Mouse (Mus musculus) neural tube, embryonic 15.5 days (tissue): ENCODE data around the gene Zc3h7a. TPM values are rescaled to one million over a fixed set of nuclear protein-coding genes. Genes with fewer than 3 reads are reported as not detected.
A peak's percentile ranks its signal among the peaks of the same experiment; 100 is the strongest.

Experiments used
- ATAC-seq: fragments of 200-750 bp; cut with Nextera tagmentation; 2 replicates; pipeline ENCODE4 v1.8.0; 2017; ENCODE audit warnings: mild to moderate bottlenecking, moderate TSS enrichment, moderate library complexity; ENCODE audit not compliant: low FRiP score
- H3K27ac ChIP-seq: fragments of 300-500 bp; sonication (generic); replicated peaks from 2 replicates; pipeline ENCODE4 v1.5.1; 2015; ENCODE audit warnings: mild to moderate bottlenecking, inconsistent platforms
- H3K27me3 ChIP-seq: fragments of 300-500 bp; sonication (generic); replicated peaks from 2 replicates; pipeline ENCODE4 v1.6.1; 2015; ENCODE audit warnings: inconsistent platforms
- H3K36me3 ChIP-seq: fragments of 300-500 bp; sonication (generic); 2 replicates; pipeline ENCODE4 v1.6.1; 2015; ENCODE audit warnings: inconsistent platforms
- H3K4me1 ChIP-seq: fragments of 300-500 bp; sonication (generic); 2 replicates; pipeline ENCODE4 v1.6.1; 2015; ENCODE audit warnings: inconsistent platforms
- H3K4me2 ChIP-seq: fragments of 300-500 bp; sonication (generic); 2 replicates; pipeline ENCODE4 v1.6.1; 2015; ENCODE audit warnings: inconsistent platforms, mild to moderate bottlenecking, moderate library complexity
- H3K4me3 ChIP-seq: fragments of 300-500 bp; sonication (generic); replicated peaks from 2 replicates; pipeline ENCODE4 v1.5.1; 2015; ENCODE audit warnings: mild to moderate bottlenecking, inconsistent platforms
- H3K9ac ChIP-seq: fragments of 300-500 bp; sonication (generic); replicated peaks from 2 replicates; pipeline ENCODE4 v1.6.1; 2015; ENCODE audit warnings: mild to moderate bottlenecking, inconsistent platforms
- H3K9me3 ChIP-seq: fragments of 300-500 bp; sonication (generic); replicated peaks from 2 replicates; pipeline ENCODE4 v1.6.1; 2016; ENCODE audit warnings: inconsistent platforms
- WGBS: fragments of 180-500 bp; shearing (Covaris S2); methylation state at CpG from one replicate; pipeline ENCODE4 v1.1.7; 2015; ENCODE audit warnings: mixed read lengths; 5-methylcytosine and 5-hydroxymethylcytosine counted together
- polyA plus RNA-seq: library from polyadenylated mRNA; unstranded; fragments of >200 nt; fragmentation: Nextera tagmentation; extraction: Ambion mirVana; gene quantifications from 2 replicates; pipeline ENCODE4 v1.2.1, GENCODE M21; 2015

Zc3h7a gene
- polyA plus RNA-seq, 1 experiment from 2014 or later = 73.4 TPM

DNA sequence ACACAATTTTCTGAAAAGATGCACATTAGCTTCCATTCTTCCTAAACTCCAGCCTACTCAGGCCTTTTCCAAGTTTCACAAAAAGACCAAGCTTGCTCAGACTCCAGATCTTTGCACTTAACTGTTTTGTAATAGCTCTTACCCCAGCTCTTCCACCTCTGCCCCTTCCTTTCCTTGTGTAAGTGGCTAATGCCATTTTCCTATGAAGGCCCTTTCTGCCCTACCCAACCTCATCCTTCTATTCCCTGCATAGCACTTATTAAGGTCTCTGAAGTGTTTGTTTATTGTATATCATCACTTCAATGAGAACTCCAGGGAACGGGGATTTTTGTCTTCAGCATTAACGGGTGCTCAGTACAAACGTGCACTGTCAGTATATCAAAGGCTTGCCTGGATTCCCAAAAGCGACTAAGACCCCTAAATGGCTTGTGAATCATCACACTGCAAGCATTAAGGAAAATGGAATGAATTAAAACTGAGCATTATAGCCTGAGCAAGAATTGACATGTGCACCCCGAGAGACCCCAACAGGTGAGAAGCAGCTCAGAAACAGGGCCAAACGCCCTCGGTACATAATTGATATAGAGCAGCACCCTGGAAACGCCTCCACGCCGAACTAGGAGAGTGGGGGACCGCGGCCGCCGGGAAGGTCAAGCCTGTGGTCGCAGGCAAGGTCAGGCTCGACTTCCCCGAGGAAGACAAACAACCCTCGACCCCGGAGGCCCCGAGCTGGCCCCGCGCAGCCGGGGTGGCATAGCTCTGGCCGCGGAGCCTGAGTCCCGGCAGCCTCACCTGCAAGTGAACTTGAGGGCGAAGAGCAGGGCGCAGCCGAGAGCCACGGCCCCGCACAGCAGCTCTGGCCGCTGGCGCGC lies 42.5 kb downstream of the Zc3h7a start:
- Histone ChIP-seq H3K27me3 (no peaks in the 10 kb centered on the region), H3K27ac (peak overlapping the region; percentile 94), H3K4me3 (peak overlapping the region; percentile 87), H3K9ac (peak overlapping the region; percentile 88), H3K4me1 (peaks cover 29% of the 10 kb centered on the region), H3K9me3 (no peaks in the 10 kb centered on the region), H3K36me3 (peaks cover 14% of the 10 kb centered on the region), H3K4me2 (peak overlapping the region; percentile 61)
- ATAC-seq = no peak; the same call in 1 of the 2 replicates
- WGBS = under 1% methylated on average over 34 of the region's 34 CpGs

GRCm38 (mm10) chr16:11132839-11133238 lies 43.4 kb downstream of the Zc3h7a start:
- Histone ChIP-seq H3K4me3 (peak overlapping the region; percentile 87), H3K36me3 (peaks cover 14% of the 10 kb centered on the region), H3K4me2 (peak overlapping the region; percentile 61), H3K9me3 (no peaks in the 10 kb centered on the region), H3K27me3 (no peaks in the 10 kb centered on the region), H3K4me1 (peaks cover 29% of the 10 kb centered on the region), H3K9ac (peak overlapping the region; percentile 88), H3K27ac (no peak overlapping the region)
- 11% methylated on average over 2 of the region's 2 CpGs for WGBS
- ATAC-seq = no peak

DNA sequence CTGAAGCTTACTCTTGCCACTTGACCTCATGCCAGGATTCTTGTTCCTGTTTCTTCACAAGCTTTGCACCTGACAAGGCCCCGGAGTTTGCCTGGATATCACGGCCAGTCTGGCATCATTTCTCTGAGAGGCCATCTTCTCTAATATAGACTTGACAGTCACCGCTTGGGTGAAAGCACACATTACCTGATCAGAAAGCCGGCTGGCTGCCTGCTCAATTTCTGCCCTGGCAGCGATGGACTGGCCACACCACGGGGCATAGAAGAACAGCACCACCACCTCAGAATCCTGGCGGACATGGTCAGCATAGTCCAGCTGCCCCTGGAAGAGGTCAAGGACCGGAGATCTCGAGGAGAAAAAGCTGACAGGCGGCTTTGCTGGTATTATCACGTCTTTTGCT lies 47.9 kb downstream of the Zc3h7a start:
- H3K9me3 ChIP-seq = no peaks in the 10 kb centered on the region
- 95% methylated on average over 11 of the region's 11 CpGs for WGBS
- H3K9ac ChIP-seq = no peak overlapping the region
- H3K36me3 ChIP-seq = peaks cover 22% of the 10 kb centered on the region; the same call in 1 of the 2 replicates
- H3K4me3 ChIP-seq = no peak overlapping the region
- ATAC-seq = no peak
- H3K27ac ChIP-seq = no peak overlapping the region
- H3K27me3 ChIP-seq = no peaks in the 10 kb centered on the region
- peaks cover 19% of the 10 kb centered on the region for H3K4me1 ChIP-seq
- no peak overlapping the region for H3K4me2 ChIP-seq

DNA sequence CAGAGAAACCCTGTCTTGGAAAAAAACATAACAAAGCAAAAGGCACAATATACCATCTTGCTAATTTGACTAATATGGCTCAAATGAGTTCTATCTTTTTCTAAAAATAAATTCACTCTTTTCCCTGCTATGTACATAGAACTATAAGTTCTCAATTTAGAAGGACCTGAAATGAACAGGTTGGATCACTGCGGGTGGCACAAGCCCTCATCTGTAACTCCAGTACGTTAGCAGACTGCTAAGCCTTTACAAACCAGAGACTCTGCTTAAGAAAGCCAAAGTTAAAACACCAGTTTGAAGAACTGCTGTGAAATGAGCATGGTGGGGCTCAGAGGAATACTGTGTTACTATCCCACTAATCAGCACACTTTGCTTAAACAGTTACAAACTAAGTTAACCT lies 50.8 kb downstream of the Zc3h7a start:
- H3K27ac ChIP-seq = no peak overlapping the region
- no peak overlapping the region for H3K4me2 ChIP-seq
- no peak overlapping the region for H3K9ac ChIP-seq
- peaks cover 43% of the 10 kb centered on the region for H3K36me3 ChIP-seq
- H3K27me3 ChIP-seq = no peaks in the 10 kb centered on the region
- ATAC-seq = no peak
- no peaks in the 10 kb centered on the region for H3K9me3 ChIP-seq
- H3K4me3 ChIP-seq = no peak overlapping the region
- no peaks in the 10 kb centered on the region for H3K4me1 ChIP-seq
- WGBS = 89% methylated on average over 2 of the region's 2 CpGs

GRCm38 (mm10) chr16:11124110-11124509 lies 52.1 kb downstream of the Zc3h7a start:
- H3K4me1 ChIP-seq = no peaks in the 10 kb centered on the region
- H3K36me3 ChIP-seq = peaks cover 55% of the 10 kb centered on the region
- H3K27ac ChIP-seq = no peak overlapping the region
- ATAC-seq = no peak
- H3K9me3 ChIP-seq = no peaks in the 10 kb centered on the region
- no peaks in the 10 kb centered on the region for H3K27me3 ChIP-seq
- no peak overlapping the region for H3K4me3 ChIP-seq
- H3K9ac ChIP-seq = no peak overlapping the region
- 97% methylated on average over 1 of the region's 1 CpGs for WGBS
- no peak overlapping the region for H3K4me2 ChIP-seq

DNA sequence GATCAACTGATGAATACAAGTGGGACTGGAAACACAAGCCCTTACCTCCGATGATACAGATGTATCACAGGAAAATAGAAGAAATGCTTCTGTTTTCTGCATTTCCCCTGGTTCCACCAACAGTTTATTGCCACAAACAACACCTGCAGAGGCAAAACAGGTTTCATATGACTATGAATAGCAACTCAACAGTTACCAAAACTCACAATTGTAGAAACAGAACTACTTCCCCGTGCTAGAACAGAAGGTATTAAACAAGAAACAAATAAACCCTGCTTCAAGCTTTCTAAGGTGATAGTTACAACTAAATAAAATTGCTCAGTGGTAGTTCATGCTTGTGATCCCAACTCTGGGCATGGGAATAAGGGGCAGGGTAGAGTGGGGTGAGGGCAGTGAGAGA lies 53.6 kb downstream of the Zc3h7a start:
- H3K4me3 ChIP-seq = no peak overlapping the region
- H3K4me1 ChIP-seq = no peaks in the 10 kb centered on the region
- 96% methylated on average over 2 of the region's 2 CpGs for WGBS
- H3K36me3 ChIP-seq = peaks cover 60% of the 10 kb centered on the region
- ATAC-seq = no peak
- no peak overlapping the region for H3K27ac ChIP-seq
- no peak overlapping the region for H3K4me2 ChIP-seq
- no peak overlapping the region for H3K9ac ChIP-seq
- H3K9me3 ChIP-seq = no peaks in the 10 kb centered on the region
- no peaks in the 10 kb centered on the region for H3K27me3 ChIP-seq

DNA sequence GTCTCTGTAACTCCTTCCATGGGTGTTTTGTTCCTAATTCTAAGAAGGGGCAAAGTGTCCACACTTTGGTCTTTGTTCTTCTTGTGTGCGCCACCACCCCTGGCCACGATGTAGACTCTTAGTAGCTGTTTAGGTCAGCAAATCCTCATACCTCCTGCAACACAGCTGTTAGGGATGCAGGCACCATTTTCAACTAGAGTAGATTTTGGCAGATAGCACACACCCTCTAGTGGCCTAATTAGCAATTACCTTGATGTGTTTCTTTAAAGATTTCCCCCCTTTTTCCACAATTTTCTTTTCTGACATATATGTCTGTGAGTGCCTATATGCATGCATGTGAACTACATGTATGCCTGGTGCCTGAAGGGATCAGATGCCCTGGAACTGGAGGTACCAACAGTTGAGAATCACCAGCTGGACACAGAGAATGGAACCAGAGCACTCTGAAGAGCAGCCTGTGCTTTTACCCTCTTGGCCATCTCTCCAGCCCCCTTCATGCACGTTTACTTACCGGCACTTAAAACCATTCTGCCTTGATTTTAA lies 66.9 kb downstream of the Zc3h7a start:
- Histone ChIP-seq H3K9me3 (no peaks in the 10 kb centered on the region), H3K9ac (no peak overlapping the region), H3K27me3 (no peaks in the 10 kb centered on the region), H3K4me1 (no peaks in the 10 kb centered on the region), H3K27ac (no peak overlapping the region), H3K4me3 (no peak overlapping the region), H3K4me2 (no peak overlapping the region), H3K36me3 (peaks cover 10% of the 10 kb centered on the region; the same call in 1 of the 2 replicates)
- WGBS = 75% methylated on average over 4 of the region's 4 CpGs
- no peak for ATAC-seq

- Histone ChIP-seq H3K9me3 (no peaks in the 10 kb centered on the region), H3K4me2 (no peak overlapping the region), H3K36me3 (peaks cover 12% of the 10 kb centered on the region; the same call in 1 of the 2 replicates), H3K4me3 (no peak overlapping the region), H3K9ac (no peak overlapping the region), H3K27ac (no peak overlapping the region), H3K4me1 (no peaks in the 10 kb centered on the region), H3K27me3 (no peaks in the 10 kb centered on the region)
- WGBS = 79% methylated on average over 1 of the region's 1 CpGs
- no peak for ATAC-seq
These were observed 71.3 kb downstream of the Zc3h7a start for GRCm38 (mm10) chr16:11104905-11105304.

- no peak for ATAC-seq
- no peak overlapping the region for H3K4me2 ChIP-seq
- no peak overlapping the region for H3K9ac ChIP-seq
- WGBS = 86% methylated on average over 3 of the region's 3 CpGs
- H3K4me1 ChIP-seq = no peaks in the 10 kb centered on the region
- no peak overlapping the region for H3K27ac ChIP-seq
- H3K9me3 ChIP-seq = no peaks in the 10 kb centered on the region
- H3K36me3 ChIP-seq = peaks cover 7% of the 10 kb centered on the region; the same call in 1 of the 2 replicates
- no peak overlapping the region for H3K4me3 ChIP-seq
- H3K27me3 ChIP-seq = no peaks in the 10 kb centered on the region
These were observed 78.9 kb downstream of the Zc3h7a start for GRCm38 (mm10) chr16:11097301-11097700.

- Histone ChIP-seq H3K4me1 (no peaks in the 10 kb centered on the region), H3K36me3 (peaks cover 32% of the 10 kb centered on the region), H3K4me3 (no peak overlapping the region), H3K9ac (no peak overlapping the region), H3K4me2 (no peak overlapping the region), H3K27me3 (no peaks in the 10 kb centered on the region), H3K27ac (no peak overlapping the region), H3K9me3 (no peaks in the 10 kb centered on the region)
- no peak for ATAC-seq
- WGBS = 92% methylated on average over 13 of the region's 13 CpGs
These were observed 82.3 kb downstream of the Zc3h7a start for GRCm38 (mm10) chr16:11093717-11094386.

DNA sequence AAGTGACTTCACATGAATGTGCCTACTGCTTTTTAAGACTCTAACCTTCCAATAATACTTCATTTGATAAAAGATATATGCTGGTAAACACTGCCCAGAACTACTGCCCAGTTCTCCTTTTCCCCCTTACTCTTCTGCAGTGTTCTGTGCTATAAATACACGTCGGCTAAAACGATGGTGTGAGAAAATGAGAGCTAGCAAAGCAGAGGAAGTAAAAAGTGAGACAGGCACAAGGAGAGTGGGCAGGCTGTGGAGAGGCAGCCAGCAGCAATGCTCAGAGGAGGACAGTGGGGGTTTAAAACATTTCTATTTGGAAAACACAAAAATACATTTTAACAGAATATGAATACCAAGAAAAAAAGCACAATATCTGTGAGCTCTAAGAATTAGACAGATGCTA lies 83.7 kb downstream of the Zc3h7a start:
- Histone ChIP-seq H3K9me3 (no peaks in the 10 kb centered on the region), H3K4me3 (no peak overlapping the region), H3K36me3 (peaks cover 40% of the 10 kb centered on the region), H3K9ac (no peak overlapping the region), H3K4me1 (no peaks in the 10 kb centered on the region), H3K27ac (no peak overlapping the region), H3K4me2 (no peak overlapping the region), H3K27me3 (no peaks in the 10 kb centered on the region)
- ATAC-seq = no peak
- 88% methylated on average over 3 of the region's 3 CpGs for WGBS

- 70% methylated on average over 4 of the region's 4 CpGs for WGBS
- H3K27ac ChIP-seq = no peak overlapping the region
- no peak for ATAC-seq
- H3K36me3 ChIP-seq = peaks cover 45% of the 10 kb centered on the region
- H3K27me3 ChIP-seq = no peaks in the 10 kb centered on the region
- no peak overlapping the region for H3K9ac ChIP-seq
- H3K4me3 ChIP-seq = no peak overlapping the region
- H3K4me1 ChIP-seq = 0 out of 2 replicates have a peak, but pooled peaks cover 2% of the 10 kb centered on the region
- no peak overlapping the region for H3K4me2 ChIP-seq
- H3K9me3 ChIP-seq = no peaks in the 10 kb centered on the region
These were observed 84.1 kb downstream of the Zc3h7a start for GRCm38 (mm10) chr16:11092061-11092460.
